Mouse (Mus musculus): ENCODE measurements around the gene Slc17a4.
A peak's percentile ranks its signal among the peaks of the same experiment; 100 is the strongest.

The Slc17a4 gene

DNA sequence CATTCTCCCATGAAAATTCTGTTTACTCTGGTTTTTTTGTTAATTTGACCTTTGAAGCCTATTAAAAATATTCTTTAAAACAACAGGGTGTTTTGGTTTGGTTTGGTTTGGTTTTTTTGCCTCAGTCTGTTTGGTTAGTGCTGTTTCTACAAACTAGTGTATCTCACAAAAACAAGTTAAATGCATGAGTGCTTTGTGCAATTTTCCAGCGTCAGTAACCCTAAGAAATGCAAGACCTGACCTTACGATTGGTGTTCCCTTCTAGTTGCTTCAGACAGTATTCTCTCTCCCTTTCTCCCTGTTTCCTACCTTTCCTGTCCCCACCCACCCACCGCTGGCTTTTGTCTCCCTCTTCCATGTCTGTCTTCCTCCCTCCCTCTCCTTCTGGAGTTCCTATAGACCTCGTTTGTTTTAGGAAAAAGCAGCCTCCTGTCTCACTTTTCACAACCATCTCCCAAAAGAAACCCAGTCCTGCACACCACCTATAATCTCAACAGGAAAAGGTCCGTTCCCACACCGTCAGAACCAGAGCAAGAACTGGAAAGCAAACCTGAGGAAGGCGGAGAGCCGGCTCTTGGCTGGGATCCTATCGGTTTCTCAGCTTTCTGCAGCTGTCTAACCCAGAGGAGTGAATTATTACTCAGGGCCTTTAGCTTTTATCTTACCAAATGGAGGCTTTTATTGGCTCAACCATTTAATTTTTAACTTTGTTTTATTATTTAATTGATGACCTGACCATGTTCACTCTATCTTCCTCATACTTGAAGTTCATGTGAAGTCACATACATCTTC is at the start of gene Slc17a4:
Gene Slc17a4, minus strand, starts transcription at position 634 of the 792 bp plus-strand sequence.
- DNase-seq (ENCODE audit: low spot score) = no peak

DNA sequence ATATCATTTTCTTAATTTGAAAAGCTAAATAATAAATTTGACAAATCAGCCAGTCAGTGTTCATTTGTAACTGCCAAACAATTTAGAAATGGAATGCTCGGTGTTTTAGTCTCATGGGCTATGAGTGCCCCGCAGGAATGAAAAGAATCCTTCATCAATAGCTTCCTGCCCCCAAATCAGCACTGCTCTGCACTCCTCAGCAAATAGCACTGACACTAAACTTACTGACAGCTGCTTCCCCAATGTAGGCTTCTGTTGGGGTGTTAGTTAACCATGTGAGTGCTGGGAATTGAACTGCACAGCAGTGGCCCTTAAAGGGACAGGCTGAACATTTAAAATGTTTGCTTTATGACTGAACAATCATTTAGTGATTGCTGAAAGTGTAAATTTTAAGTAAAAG is 45.0 kb upstream of the Slc17a4 start:
- no peak for DNase-seq (ENCODE audit: low spot score)

- no peak for DNase-seq (ENCODE audit: low spot score)
Measured at GRCm38 (mm10) chr13:23950928-23951327, 36.1 kb upstream of the Slc17a4 start.

GRCm38 (mm10) chr13:23949484-23950246 is 34.9 kb upstream of the Slc17a4 start:
- no peak for DNase-seq (ENCODE audit: low spot score)

DNA sequence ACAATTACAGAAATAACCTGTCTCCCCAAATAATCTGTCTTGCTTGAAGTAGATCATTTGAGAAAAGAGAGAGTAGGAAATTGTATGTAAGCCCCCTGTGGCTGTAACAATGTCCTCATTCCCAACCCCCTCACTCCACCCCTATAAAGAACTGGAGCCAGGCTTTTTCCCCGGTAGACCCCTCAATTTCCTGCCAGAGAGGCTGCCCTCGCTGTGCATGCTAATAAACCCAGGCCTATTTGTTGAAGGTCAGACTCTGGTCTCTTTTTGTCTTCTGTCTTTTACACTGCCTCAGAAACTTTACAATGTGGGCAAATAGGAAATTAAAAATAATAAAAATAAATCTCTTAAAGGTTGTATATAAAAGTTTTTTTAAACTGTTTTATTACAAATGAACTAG is 31.4 kb upstream of the Slc17a4 start:
- no peak for DNase-seq (ENCODE audit: low spot score)

DNA sequence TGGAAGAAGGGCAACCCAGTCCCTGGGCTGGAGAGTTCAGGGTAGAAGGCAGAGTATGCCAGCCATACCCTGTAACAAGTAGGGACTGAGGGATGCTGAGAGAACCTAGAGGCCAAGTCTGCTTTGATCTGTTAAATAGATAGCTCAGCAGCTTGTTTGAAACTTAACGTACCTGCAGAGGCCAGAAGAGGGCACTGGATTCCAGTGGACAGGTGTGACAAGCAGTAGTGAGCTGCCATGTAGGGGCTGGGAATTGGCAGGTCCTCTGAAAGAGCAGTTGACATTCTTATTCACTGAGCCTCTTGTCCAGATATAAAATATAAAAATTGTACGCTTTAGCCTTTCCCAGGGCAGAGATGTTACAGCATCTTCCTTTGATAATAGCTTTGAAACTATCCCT is 28.1 kb upstream of the Slc17a4 start:
- no peak for DNase-seq (ENCODE audit: low spot score)

DNA sequence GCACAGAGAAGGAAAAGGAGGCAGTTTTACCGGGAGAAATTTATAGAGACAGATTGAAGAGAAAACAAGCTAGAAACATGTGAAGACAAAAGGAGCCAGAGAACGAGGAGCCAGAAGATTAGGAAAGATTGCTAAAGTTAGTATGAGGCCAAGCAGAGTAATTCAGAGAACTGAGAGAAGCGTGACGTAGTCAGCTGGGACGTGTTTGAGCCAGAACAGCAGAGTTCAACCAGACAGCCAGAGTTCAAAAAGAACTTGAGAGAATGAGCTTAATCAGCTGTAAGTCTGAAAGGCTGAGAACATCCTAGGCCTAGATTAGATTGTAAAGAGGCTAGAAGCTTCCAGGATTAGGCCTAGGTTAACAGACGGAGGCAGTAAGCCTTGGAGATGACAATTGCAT is 25.5 kb upstream of the Slc17a4 start:
- no peak for DNase-seq (ENCODE audit: low spot score)

GRCm38 (mm10) chr13:23938699-23939098 is 23.9 kb upstream of the Slc17a4 start:
- no peak for DNase-seq (ENCODE audit: low spot score)

- no peak for DNase-seq (ENCODE audit: low spot score)
Measured at GRCm38 (mm10) chr13:23934211-23934520, 19.4 kb upstream of the Slc17a4 start, which contains the start of gene Hist1h2aa. TSS of gene Hist1h2aa (plus strand) at chr13:23934462.

DNA sequence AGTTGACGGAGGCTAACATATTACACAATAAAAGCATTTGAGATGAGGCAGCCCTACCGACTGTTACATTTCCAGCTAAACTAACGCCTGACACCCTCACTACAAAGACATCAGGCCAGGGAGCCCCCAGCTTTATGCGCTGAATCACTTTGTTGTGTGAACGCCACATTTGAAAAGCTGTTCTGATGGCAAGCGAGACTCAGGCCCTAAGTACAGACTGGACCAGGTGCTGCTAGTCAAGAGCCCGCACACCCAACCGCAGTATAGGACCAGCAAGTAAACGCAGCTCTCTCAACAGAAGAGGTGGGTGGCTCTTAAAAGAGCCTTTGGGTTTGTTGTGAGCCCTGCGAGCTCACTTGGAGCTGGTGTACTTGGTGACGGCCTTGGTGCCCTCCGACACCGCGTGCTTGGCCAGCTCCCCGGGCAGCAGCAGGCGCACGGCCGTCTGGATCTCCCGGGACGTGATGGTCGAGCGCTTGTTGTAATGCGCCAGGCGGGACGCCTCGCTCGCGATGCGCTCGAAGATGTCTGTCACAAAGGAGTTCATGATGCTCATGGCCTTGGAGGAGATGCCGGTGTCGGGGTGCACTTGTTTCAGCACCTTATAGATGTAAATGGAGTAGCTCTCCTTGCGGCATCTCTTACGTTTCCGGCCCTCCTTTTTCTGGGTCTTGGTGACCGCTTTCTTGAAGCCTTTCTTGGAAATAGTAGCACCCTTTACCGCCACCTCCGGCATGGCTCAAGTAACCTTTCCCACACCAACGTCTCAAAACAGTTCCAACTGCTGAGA is 18.8 kb upstream of the Slc17a4 start, which contains the start of gene Hist1h2ba:
Gene Hist1h2ba, minus strand, starts transcription at position 736 of the 790 bp plus-strand sequence.
- DNase-seq (ENCODE audit: low spot score) = peak; percentile 91

DNA sequence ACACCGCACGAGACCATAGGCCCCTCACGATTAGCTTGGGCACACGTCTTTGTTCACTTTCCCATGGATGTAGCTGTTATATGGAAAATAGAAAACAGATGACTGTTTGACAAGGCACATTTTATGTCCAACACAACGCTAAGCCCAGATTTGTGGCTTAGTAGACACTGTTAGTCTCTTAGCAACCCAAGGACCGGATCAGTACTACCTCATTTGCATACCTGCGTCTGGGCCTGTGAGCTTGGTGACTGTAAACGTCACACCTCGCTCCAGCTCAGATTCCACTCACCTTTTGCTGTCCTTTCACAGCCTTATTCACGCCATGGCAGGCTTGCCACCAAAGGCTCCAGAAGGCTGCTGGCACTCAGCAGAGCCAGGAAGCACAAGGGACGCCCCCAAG is 16.1 kb upstream of the Slc17a4 start:
- peak; percentile 49 for DNase-seq (ENCODE audit: low spot score)

- DNase-seq (ENCODE audit: low spot score) = no peak
Measured at GRCm38 (mm10) chr13:23930461-23930860, 15.7 kb upstream of the Slc17a4 start.

DNA sequence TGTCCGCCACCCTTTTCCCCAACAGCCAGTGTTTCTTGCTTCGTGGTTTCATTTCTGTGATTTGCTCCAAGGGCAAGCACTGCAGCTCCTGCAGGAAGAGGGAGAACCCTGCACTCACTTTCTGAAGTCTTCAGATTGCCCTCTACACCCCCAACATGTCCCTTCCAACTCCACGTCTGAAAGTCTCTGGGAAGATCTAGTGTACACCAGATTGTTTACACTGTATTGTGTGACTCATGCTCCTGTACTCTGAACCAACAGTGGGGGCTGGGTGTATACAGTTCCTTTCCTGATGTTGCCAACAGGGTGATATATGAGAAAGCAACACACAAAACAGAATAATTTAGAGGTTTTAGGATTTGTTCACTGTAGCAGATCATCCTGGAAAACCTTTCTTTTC is 13.8 kb upstream of the Slc17a4 start:
- DNase-seq (ENCODE audit: low spot score) = no peak

- no peak for DNase-seq (ENCODE audit: low spot score)
Measured at GRCm38 (mm10) chr13:23925792-23926191, 11.0 kb upstream of the Slc17a4 start.

GRCm38 (mm10) chr13:23917674-23918073 is 2.9 kb upstream of the Slc17a4 start:
- no peak for DNase-seq (ENCODE audit: low spot score)

GRCm38 (mm10) chr13:23916132-23916531 is 1.3 kb upstream of the Slc17a4 start:
- DNase-seq (ENCODE audit: low spot score) = no peak

DNA sequence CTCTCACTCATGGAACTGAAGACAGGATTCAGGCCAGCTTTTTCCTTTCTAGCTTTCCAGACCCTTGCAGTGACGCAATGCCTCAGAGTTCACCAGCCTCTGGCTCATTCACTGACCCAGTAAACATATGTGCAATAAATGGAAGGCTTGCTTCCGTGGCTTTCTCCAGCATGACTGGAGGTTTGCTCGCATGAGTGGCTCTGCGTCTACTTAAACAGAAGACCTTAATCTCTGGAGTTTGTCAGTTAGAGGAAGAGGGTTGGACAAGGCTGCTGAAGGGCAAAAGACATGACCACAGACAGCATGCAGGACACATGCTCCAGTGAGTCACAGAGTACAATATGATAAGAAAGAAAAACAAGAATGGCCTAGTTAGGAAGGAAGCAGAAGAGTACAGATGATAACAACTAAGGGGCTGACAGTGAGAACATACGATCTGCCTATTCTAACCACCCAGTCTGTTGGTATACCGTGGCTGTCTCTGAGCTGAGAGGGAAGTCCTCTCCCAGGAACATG is 960 bp downstream of the Slc17a4 start:
- no peak for DNase-seq (ENCODE audit: low spot score)

DNA sequence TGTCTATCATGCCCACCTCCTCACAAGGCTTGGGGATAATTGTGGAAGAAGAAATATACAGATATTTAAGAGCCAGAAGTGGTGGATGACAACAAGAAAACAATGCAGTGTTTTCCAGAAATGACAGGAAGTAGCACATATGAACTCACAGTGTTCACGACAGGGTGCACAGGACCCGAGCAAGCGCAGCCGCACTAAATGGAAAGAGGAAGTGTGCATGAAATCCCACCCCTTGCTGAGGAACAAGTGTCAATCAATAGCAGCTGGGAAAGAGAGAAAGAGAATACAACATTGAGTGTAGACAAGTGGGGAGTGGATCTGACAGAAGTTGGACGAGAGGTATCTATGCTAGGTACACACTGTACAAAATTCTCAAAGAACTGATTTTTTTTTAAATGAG is 3.5 kb downstream of the Slc17a4 start:
- DNase-seq (ENCODE audit: low spot score) = no peak

- DNase-seq (ENCODE audit: low spot score) = no peak
Measured at GRCm38 (mm10) chr13:23910121-23910520, 4.7 kb downstream of the Slc17a4 start.

DNA sequence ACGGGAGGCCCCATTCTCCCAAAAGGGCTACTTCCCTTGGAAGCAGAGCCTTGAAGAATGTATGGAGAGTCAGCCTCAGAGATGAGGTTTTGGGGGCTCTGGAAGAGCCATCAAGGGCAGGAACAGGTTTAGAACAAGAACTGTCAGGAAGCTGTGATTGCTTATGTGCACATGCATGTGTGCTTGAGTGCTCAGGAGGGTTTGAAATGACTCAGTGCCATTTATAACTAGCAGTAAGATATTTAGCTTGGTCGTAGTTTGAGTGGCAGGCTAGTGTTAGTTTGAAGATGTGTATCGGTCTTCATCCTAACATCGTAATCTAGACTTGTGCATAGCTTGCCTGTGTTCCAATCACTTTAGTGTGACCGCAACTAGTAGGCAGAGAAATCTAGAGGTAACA is 7.9 kb downstream of the Slc17a4 start:
- no peak for DNase-seq (ENCODE audit: low spot score)

GRCm38 (mm10) chr13:23898242-23898641 is 16.6 kb downstream of the Slc17a4 start:
- DNase-seq (ENCODE audit: low spot score) = no peak

DNA sequence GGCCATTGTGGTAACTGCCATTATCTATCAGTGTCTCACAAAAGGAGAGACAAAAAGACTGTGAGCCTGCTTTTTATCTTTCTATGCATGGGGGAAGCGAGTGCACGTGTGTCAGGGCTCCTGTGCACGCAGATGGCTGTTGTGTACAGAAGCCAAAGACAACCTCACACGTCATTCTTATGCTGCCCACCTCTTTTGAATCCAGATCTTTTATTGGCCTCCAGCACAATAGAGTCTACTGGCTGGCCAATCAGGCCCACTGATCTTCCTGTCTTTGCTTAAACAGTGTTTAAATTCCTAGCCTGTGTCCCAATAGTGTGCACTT is 21.6 kb downstream of the Slc17a4 start:
- DNase-seq (ENCODE audit: low spot score) = no peak

All from testis, postnatal 14 days (tissue).